Mouse (Mus musculus): Measurements from ENCODE around the gene Ccdc110.

Ccdc110 gene

DNA sequence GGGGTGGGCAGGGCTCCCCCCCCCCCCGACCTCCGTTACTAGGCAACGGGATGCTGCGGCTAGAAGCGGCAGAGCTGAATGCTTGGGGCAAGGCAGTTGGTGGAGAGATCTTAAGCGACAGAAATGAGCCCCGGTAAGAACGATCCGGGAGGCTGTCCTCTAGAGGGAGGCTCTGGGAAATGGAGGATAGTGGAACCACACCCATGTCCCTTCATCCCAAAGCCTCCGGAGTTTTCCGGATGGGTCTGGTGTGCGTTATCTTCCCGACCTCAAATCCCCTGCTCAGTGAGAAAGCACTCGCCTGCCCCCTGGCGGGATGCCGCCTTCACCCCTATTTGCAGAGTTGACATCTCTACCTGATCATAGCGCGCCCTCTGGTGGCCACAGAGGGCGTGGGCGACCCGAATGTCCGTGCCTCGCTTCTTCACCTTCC, at the start of gene Ccdc110:
Gene Ccdc110, plus strand, starts transcription at position 38 of the 433 bp plus-strand sequence.
- DNase-seq = peak; percentile 94

DNA sequence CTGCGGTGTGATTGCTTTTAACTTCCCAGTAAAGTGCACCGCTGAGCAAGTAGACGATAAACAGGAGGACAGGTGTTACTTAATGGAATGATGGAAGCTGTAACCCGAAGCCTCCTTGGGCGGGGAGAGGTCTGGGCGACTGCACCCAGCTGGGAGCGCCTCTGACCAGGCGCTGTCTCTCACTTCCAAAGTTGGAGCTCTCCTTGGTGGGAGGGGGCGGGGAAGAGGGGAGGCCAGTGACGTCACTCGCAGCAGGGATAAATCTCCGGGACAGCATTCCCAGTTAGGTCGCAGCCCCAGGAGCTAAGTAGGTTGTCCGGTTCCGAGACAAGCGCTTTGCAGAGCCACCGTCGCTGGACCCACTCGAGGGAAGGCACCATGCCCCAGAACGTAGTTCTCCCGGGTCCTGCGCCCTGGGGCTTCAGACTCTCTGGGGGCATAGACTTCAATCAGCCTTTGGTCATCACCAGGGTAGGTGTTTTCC, 49.2 kb upstream of the Ccdc110 start, which contains the start of gene Pdlim3:
Gene Pdlim3, plus strand, starts transcription at position 260 of the 484 bp plus-strand sequence.
- DNase-seq = no peak

DNA sequence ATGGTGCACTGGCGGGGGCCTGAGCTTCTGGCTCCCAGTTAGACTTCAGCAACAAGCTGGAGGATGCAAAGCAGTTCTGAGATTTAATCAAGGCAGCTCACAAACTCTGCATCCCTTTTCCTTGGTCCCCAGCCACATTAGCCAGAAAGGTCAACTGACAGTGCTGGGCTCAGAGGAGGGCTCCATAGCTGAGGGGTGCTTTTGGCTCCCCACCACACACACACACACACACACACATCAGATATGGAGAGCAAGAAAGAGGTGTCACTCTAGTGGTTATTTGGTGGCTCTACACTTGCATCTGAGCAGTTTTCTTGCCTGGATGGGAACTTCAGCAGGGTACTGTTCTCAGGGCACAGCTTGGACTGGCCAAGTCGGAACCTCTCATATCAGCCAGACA, 48.6 kb upstream of the Ccdc110 start:
- no peak for DNase-seq

DNA sequence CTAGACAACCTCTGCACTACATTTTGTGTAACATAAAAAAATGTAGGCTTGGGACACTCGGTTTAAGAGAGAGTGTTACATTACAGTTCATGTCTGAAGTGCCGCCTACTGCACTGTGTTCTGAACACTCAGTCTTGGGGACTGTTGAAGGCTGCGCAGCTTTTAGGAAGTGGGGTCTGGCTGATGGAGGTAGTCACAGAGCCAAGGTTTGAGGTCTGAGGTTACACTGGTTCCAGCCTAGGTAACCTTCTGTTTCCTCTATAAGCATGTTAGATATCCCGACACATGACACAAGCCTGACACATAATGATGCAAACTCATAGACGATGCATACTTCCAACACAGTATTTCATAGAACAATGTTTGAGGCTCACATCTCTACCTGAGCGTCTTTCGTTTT, 44.7 kb upstream of the Ccdc110 start:
- DNase-seq = no peak

DNA sequence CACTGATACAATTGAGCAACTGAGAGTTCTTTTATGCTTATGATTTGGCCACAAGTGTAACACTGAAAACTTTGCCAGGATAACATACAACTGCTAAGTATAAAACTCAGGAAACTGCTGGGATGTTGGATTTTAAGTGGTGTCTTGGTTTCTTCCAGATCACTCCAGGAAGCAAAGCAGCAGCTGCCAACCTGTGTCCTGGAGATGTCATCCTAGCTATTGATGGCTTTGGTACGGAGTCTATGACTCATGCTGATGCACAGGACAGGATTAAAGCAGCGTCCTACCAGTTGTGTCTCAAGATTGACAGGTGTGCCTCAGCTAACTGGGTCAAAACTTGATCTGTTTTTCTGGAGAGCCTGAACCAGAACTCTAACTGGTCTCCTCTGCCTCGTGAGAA, 37.8 kb upstream of the Ccdc110 start:
- DNase-seq = no peak

DNA sequence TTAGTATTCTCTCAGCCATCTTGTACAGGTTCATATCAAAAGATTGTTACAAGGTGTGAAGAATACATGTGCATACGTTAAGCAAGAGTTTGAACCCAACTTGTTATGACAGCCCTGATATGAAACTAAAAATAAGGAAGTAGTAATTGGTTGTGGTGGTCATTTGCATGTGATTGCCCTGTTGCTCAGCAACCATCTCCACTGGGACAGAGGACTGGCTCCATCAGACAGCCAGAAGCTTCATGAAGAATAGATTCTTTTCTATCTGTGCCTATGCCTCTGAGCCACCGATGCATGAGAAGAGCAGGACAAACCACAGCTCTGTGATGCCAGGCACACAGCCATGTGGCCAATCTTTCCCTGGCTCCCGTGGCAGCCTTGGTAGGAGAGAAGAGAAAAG, 34.6 kb upstream of the Ccdc110 start:
- DNase-seq = no peak

DNA sequence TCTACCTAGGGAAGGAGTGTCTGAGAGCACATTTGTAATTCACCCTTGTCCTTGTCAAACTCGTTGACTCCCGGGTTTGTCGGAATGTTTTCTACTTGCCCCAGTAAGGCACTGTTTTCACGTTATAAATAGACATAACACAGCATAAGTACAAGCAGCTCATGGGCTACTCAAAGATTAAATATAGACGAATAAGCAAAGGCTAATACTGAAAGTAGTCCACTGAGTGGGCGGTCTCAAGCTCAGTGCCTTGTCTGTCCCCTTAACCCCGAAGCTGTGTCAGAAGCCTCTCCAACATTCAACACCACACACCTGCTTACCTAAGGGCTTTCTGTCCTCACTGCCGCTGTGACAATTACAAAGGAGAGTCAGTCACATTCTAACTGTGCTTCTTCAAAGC, 32.8 kb upstream of the Ccdc110 start:
- DNase-seq = no peak

DNA sequence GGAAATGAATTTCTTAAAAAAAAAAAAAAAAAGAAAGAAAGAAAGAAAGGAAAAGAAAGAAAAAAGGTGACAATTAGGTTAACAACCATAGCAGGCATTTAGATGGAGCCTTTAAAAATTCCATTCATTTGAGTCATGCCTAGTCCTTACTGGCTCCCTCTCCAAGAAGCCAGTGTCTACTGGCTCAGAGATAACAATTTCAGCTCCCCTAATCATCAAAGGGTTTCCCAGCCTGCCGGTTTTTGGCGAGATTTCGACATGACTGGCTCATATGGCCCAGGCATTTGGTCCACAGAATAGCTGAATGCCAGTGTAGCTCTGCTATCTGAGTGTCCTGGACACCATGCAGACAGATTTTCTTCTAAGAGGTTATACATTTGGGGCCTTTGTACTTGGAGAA, 30.8 kb upstream of the Ccdc110 start:
- DNase-seq = no peak

DNA sequence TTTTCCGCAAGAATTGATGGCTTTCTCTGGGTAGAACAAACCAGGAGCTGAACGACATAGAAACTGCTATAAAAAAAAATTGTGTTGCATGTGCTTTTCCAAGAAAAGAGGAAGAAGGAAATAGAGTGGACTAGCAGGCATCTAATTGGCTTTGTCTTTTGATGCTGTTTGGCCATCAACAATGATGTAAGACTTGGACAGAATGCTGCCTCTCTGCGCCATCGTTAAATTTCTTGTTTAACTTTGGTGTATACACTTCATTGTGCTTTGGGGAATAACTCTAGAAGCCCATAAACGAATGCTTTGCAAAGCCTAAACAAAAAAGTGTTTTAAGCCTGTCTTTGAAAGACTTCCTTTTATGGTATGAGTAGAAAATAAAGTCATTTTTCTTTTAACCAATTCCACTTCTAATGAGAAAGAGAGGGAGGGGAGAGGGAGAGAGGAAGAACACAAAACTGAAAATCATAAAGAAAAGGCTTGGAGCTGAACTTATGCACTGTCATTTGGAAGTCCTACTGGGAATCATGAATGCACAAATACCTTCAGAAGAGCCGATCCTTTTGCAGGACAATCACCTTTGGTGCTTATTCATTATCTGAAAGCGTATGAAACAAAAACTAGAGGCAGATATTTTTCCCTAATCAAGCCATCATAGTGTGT, 28.7 kb upstream of the Ccdc110 start:
- DNase-seq = no peak

DNA sequence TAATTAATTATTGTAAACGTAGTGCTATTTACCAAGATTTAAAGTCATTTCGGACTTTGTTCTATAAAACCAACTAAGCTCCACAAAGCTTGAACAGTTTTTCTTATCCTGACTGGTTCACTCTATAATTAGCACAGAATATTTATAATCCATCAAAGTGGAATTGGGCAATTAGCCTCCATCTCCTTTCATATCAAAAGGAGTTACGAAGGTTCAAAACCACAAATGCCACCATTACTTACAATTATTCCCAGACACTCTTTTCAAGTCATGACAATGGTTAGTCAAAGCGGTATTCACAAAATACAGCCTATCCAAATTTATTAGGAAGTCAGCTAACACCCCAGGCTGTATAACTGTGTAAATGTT, 28.2 kb upstream of the Ccdc110 start:
- no peak for DNase-seq

DNA sequence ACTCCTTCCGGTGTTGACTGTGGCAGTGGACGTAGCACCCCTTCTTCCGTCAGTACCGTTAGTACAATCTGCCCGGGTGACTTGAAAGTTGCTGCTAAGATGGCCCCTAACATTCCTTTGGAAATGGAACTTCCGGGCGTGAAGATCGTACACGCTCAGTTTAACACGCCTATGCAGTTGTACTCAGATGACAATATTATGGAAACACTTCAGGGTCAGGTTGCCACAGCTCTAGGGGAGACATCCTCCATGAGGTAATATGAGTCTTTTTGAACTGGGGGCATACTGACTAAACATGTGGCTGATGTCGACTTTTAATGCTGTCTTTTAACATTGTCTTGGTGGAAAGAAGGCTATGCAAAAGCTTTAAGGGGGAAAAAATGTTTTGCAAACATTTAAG, 20.7 kb upstream of the Ccdc110 start:
- no peak for DNase-seq

DNA sequence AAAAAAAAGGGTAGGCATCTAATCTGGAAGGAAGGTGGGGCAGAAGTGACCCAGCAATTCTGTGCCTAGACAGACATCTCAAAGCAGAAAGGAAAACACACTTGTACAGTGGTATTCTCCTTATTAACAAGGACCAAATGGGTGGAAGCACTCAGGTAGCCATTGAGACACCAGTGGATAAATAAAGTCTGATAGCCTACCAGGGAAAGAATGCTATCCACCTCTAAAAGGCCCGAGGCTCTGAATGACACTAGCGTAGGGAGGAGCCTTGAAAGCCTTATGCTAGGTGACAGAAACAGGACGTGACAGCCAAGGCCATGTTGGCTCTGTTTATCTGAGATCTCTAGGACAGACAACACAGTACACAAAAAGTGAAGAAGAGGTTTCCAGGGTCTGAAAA, 17.9 kb upstream of the Ccdc110 start:
- DNase-seq = no peak

DNA sequence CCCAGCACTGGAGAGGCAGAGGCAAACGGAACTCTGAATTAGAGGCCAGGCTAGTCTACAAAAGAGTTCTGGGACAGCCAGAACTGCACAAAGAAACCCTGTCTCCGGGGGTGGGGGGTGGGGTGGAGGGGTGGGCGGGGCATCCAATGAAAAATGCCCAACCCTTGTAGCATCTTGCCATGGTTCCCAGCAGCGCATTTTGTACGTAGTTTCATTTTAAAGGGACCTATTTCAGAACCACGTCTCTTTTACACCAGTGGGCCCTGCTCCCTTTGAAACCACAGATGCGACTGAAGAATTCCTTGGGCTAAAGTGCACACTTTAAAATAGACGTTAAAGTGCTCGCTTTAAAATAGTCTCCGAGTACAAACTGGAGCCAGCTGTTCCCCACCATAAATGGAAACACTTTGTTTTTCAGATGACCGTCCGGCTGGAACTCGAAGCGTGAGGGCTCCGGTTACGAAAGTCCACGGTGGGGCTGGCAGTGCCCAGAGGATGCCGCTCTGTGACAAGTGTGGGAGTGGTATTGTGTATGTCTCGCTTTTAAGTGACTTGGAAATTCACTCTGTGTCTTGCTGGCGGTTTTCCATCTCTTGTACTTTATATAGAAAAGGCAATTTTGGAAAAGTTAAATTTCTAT, 17.3 kb upstream of the Ccdc110 start:
- DNase-seq = peak; percentile 35

DNA sequence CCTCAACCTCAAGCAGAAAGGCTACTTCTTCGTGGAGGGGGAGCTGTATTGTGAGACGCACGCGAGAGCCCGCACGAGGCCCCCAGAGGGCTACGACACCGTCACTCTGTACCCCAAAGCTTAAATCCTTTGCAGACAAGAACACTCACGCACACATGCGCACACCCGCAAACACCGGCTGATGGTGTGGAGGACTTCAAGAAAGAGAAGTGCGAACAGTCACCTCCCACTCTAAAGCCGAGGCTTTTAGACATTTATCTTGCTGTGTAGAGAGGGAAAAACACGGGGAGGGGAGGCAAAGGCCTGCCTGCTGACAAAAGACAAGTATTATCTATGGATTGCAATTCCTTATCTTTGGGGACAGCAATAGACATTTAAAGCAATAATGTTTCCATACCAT, 15.5 kb upstream of the Ccdc110 start:
- peak; percentile 41 for DNase-seq

DNA sequence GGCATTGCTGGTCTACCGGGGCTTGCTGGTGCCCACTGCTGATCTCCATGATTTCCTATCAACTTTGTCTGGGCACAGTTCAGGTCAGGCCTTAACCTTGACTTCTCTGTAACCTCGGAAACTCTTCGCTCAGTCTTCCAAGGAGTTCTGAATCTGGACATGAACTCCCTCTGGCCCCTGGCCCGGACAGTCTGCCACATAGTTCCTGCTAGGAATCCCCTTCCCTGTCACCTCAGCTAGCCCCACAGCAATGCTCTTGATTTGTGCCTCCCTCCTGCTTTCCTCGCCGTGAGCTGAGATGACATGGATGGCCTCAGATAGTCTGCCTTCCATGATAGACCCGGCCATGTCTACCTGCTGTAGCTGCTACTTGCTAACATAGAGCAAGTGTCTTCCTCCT, 14.0 kb upstream of the Ccdc110 start:
- no peak for DNase-seq

DNA sequence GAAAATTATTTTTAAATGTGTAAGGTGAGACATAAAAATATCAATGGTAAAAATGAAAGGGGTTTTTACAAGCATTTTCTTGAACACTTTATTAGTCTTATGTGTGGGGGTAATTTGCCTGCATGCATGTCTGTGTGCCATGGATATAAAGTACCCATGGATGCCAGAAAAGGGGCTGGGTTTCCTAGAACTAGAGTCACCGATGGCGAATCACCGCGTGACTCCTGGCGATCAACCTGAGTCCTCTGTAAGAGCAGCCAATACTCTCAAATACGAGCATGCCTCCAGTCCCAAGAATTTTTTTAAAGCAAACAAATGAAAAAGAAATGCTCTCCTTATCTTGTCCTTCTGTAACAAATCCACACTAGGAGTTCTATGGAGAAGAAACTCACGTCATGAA, 12.3 kb upstream of the Ccdc110 start:
- DNase-seq = no peak

DNA sequence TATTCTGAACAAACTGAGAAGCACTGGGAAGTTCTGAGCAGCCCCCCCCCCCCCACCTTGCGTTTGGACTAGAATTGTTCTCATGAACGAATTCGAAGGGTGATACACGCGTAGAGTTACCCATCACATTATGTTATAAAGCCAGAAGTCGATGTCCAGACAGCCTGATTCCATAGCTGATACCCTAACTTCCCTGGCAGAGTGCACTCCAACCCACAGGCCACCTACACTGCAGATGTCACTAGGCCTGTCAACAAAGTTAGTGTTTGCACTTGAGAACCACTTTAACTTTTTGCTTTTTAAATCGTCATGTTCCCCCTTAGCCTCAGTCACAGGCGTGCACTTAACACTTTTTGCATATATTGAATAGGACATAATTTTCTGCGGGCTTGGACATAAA, 2.6 kb downstream of the Ccdc110 start:
- peak; percentile 23 for DNase-seq

DNA sequence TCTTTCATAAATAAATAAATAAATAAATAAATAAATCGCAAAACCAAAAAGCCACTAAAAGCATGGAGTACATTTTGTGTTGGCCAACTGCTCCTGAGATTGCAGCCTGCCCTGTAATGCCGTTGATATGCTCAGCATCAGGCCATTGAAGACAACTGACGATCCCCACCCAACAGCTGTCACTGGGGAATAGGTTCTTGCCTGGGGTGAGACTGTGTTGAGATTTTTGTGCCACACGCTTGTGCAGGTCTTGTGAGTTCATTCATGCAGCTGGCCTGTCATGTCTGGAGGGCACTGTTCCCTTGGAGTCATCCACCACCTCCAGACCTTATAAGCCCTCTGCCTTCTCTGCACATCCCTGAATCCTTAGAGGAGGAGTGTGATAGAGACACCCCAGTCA, 11.9 kb downstream of the Ccdc110 start:
- no peak for DNase-seq

DNA sequence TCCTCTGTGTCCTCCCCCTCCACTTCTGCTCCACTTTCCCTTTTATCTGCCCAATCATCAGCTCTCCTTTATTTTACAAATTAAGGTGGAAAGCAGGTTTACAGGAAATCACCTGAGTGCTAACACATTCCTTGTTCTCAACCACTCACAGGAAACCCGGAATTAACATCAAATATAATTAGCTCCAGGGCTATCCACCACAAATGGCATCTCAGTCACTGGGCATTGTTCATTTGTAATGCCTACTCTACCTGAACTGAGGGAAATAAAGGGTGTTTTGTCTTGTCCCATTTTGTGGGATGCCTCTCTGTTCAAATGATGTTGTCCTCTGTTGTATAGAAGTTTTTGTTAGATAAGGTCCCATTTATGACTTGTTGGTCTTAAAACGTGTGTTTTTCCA, 16.2 kb downstream of the Ccdc110 start:
- DNase-seq = no peak

DNA sequence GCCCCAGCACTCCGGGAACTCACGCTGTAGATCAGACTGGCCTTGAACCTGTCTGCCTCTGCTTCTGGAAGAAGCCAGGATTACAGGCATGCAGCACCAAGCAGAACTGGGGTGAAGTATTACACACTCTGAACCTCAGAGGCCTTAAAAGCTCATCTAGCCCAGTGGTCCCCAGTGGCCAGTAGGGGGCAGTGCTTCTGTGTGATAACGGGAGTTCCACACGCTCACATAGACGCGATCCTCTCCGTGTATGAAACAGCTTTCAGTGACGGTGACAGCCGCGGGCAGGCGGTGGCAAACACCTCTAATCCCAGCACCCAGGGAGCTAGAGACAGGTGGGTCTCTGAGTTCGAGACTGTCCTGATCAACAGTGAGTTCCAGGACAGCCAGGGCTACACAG, 36.5 kb downstream of the Ccdc110 start:
- no peak for DNase-seq

DNA sequence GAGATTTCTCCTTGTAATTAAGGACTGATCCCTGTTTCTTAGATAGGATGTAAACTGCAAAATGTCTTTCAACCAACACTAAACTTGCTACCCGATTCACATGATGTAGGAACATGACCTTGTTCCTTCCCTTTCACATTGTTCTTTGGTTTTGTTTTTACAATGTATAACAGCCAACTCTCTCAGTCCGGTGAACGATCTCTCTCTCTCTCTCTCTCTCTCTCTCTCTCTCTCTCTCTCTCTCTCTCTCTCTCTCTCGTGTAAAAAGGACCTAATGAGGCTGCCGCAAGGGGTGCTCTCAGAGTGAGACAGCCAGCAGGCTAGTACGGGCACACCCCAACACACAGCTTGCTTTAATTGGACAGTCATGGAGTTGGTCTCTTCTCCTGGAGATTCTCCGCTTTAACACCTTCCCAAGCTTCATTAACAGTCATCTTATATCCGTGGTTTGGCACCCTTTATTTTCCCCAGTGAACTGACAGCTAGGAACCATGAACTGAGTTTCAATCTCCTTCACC, 39.6 kb downstream of the Ccdc110 start:
- DNase-seq = no peak

DNA sequence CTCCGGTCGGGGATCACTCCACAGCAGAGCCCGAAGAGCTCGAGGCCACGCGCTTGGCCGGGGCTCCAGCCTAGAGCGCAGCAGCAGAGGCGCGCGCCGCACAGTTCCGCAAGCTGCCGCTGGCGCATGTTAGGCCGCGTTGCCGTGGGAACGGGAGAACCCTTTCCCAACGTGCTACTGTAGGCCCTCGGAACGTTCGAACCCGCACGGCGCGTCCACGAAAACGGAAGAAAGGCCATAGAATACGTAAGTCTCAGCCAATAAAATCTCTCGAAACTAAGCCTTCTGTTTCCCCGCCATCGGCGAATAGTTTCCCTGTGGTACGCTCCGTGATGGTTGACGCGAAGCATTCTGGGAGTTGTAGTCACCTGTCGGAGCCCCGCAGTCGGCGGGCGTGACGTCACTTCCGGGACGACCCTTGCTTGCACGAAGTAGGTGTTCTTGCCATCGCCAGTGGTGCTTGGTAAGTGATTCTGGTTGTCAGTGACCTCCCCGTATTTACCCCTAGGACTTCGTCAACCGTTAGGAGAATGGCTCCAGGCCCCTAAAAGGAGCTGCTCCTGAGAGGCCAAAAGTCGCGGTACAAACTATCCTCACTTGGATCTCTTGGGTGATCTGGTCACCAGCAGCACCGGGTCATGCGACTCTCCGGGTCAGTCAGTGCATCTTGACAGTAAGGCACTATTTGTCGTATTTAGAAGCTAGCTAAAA, 40.9 kb downstream of the Ccdc110 start, which contains the start of the genes 1700029J07Rik and Ufsp2:
Gene 1700029J07Rik, minus strand, starts transcription at position 127 of the 711 bp plus-strand sequence.
Gene Ufsp2, plus strand, starts transcription at position 403 of the 711 bp plus-strand sequence.
- DNase-seq = peak; percentile 99

DNA sequence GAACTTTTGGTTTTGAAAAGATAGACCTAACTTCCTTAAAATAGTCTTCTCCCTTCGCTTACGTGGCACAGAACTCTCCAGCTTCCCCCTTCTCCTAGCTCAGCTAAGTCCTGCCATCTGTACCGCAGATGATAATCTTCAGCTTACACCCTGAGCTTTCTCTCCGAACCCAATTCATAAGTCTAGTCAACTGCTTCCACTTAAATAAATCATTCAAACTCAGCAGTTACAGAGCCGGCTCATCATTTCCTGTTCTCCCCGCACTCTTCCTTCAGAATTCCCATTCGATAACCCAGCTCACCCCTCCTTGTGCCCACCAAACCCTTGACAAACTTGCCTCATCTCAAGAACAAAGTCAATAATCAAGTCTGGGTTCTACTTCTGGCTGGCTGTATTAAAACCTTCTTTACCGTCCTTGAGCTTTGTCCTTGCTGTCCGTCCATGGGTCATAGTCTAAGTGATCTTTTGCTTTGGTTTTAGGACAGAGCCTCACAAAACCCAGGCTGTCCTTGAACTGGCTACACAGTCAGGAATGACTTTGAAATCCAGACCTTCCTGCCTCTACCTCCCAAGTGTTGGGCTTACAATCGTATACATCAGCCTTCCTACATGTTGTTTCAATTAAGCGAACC, 41.5 kb downstream of the Ccdc110 start:
- DNase-seq = no peak

All from right cerebral cortex, adult 18-20 months (tissue).